Mouse (Mus musculus) left cerebral cortex, adult 6 months (tissue): ENCODE results near the gene Anapc16. TPM values are rescaled to one million over a fixed set of nuclear protein-coding genes. Genes with fewer than 3 reads are reported as not detected.

ENCODE experiments used
- long read RNA-seq, 2 experiments: library from polyadenylated mRNA; unstranded; transcript quantifications; one replicate each; pipeline ENCODE4 v2.0.0; 2019 to 2020
- polyA plus RNA-seq: library from polyadenylated mRNA; unstranded; fragments of <200 nt; fragmentation: Nextera tagmentation; gene quantifications from 2 replicates; pipeline ENCODE4 v1.2.3, GENCODE M21; 2021

Gene Anapc16
- polyA plus RNA-seq, result 124 and 144 TPM in 2 replicates
- long read RNA-seq, experiment 1, transcript Anapc16-204 (4 exons, 1,852 nt), result major isoform, 82 of 98 reads
- long read RNA-seq, experiment 1, transcript Anapc16-201 (5 exons, 1,379 nt), result minor isoform, 8 of 98 reads
- long read RNA-seq, experiment 1, partial matches to known transcripts, result 1 of 98 reads
- long read RNA-seq, experiment 1, other reads (novel, unspliced or antisense), result 3 of 98 reads
- long read RNA-seq, experiment 2, transcript Anapc16-205 (3 exons, 566 nt), result minor isoform, 8 of 111 reads
- long read RNA-seq, experiment 2, transcript Anapc16-204 (4 exons, 1,852 nt), result major isoform, 81 of 111 reads
- long read RNA-seq, experiment 2, partial matches to known transcripts, result 8 of 111 reads
- long read RNA-seq, experiment 2, other reads (novel, unspliced or antisense), result 9 of 111 reads

DNA sequence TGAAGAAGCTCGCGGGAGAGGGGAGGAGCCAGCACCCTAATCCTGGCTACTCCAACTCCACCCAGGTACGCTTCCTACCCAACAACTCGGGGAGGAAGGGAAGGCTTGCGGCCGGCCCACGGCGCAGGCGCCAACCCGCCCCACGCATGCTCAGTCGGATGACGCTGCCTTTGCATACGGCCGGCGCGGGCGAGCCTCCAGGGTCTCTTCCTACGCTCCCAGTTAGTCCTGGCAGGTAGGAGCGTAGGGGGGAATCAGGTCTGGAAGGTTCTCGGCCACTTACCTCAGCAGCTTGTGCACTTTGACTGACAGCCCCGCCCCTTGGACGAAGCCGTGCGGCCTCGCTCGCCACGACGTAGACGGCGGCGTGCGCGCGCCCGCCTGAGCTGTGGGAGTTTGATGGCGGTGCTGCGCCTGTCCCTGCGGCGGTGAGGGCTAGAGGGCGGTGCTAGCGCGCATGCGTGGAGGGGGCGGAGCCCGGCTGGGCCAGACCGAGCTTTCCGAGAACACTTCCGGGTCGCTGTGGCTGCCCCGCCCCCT is at the start of gene Anapc16, which contains the start of gene Ascc1:
Anapc16 (minus strand) TSS at position 463 of the 540 bp plus-strand sequence.
Ascc1 (plus strand) TSS at position 133 of the 540 bp plus-strand sequence.

DNA sequence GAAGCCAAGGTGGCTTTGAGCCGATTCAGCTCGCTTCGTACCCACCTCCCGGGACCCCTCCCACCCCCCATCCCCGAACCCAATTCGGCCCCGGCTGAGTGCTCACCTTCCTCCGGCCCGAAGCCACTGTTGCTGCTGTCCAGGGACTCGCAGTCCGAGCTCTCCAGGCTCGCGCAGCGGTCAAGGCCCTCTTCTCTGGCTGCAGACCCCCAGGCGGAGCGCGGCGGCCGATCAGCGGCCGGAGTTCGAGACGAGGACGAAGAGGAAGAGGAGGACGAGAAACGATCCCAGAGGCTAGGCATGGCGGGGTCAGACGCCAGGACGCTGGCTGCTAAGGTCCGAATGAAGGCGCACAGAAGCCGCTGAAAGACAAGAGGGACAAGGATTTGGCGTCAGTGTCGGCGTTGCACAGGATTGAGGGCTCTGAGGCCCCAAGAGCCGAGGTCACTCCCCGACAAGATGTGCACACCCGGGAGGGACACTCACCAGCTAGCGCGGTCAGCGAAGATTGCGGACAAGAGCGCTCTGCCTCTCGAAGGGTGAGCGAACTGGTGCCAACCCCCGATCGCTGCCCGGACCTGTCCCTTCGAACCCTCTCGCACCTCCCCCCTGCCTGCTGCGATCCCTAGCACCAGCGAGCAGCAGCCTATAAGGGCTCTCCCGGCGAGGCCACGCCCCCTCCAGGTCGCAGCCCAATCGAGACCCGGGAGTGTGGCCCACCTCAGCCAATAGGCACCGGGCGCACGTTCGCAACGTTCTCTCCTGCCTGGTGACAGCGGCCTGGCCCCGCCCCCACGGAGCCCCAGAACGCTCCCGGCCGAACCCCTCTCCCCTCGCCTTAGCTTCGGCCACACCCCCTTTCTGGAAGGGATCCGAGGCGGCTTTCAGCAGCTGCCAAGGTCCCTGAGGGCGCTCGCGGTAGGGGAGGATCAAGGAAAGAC is 51.5 kb downstream of the Anapc16 start, which contains the start of gene Ddit4:
Ddit4 (minus strand) TSS at position 624 of the 941 bp plus-strand sequence.

Other genes with a start within 250 kb of the Anapc16 start
- gene Dnajb12, start 123.6 kb downstream of the Anapc16 start, polyA plus RNA-seq, result 25.9 and 30.3 TPM in 2 replicates
- gene Ddit4, start 51.3 kb downstream of the Anapc16 start, polyA plus RNA-seq, result 1.3 and 5.9 TPM in 2 replicates
- 28.1 and 31.4 TPM in 2 replicates for gene Ascc1, start 330 bp downstream of the Anapc16 start, polyA plus RNA-seq
- 86.1 and 104 TPM in 2 replicates for gene Spock2, start 103.1 kb upstream of the Anapc16 start, polyA plus RNA-seq
- 0.20 and 0.26 TPM in 2 replicates for gene Chst3, start 216.1 kb upstream of the Anapc16 start, polyA plus RNA-seq